Mouse (Mus musculus) inflammation-experienced regulatory T-cells, adult 6 months (primary cell): Measurements from ENCODE around the gene Chst3. TPM values are rescaled to one million over a fixed set of nuclear protein-coding genes. Genes with fewer than 3 reads are reported as not detected.
"Not testable (repeated sequence)": the region's sequence is repeated elsewhere in the genome, so short reads cannot be mapped to it uniquely, and the experiment has no call there.

Source experiments
- ATAC-seq: one replicate; pipeline ENCODE4 v1.8.0; 2017
- polyA plus RNA-seq, 3 experiments: library from polyadenylated mRNA; unstranded; fragments of 100-300 nt; shearing (Covaris generic); gene quantifications; one replicate each; pipeline ENCODE4 v1.2.1; 2017

The Chst3 gene
- polyA plus RNA-seq, 3 experiments from 2014 or later: 0.36 to 0.40 TPM; not detected in 1

DNA sequence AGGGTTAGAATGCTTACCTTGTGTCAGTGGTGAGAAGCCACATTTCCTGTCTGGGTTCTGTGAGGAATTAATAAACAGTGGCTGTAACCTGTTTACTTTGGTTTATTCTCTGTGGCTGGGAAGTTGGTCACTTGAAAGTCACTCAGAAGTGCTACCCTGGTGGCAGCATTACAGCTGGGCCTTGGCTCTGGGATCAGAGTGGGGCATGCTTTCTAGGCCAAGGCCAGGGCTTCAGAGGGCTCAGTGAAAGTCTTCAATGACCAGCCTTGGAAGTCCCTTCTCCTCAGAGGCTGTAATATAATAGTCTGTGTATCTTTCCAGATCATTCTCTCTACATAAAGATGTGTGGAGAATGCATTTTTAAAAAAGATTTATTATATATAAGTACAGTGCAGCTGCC is 63.0 kb downstream of the Chst3 start:
- ATAC-seq: no peak

DNA sequence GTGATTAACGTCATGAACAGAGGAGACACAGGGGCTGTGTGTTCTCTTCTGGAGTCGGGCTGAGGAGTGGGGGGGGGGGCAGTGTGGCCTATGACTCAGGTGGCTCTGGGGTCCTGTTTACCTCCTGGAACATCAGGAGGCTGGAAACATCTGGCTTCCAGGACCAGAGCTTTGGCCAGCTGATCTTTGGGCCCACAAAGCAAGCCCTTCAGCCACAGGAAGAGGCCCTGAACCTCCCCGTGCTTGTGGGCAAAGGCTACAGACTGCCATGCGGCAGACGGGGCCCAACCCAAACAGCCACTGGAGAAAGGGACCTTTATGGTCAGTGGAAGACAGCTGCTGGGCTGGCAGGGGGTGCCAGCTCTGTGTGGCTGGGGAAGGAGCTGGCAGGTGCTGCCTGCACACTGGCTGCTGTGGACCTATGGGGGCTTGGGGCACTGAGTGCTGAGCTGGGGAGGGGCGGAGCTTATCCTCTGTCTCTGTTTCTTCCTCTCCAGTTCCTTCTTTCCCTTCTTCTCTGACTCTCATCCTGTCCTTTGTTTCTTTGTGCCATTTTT is 67.9 kb downstream of the Chst3 start:
- no peak for ATAC-seq

DNA sequence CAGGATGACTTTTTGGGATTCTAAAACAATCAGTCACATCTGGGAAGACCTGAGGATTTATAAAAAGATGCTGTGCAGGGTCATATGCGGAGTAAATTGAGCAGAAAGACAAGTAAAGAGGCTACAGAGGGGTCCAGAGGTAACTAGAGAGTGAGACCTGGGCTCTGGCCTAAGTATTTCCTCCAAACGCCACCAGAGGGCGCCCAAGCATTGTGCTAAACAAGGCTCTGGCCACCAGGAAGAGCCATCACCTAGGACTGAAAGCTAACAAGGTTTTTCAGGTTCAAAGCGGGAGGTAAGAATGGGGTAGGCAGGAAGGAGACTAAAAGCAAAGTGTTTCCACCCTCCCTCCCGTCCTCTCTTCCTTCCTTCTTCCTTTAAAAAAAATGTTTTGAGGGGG is 71.0 kb downstream of the Chst3 start:
- peak; percentile 92 for ATAC-seq

DNA sequence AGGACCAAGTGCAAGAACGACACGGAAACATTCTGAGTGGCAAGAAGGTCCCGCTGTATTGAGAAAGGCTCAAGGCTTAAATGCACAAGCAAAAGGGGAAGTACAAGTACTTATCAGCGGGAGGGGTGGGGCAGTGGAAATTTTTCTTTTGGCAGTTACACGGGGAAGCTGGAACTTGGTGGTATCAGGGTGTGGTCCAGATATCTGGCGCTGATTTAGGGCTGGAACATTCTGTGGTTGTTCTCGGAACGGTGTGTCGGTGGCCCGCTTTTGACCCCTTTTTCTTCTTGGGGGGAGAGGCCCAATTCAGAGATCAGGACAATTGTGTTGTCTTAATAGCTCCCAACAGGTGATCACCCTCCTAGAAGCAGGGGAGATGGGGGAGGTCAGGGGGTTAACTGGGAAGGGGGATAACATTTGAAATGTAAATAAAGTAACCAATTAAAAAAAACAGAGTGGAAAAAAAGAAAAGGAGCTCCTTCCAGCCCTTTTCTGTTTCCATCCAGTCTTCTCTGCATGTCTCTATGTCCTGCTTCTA is 71.5 kb downstream of the Chst3 start:
- ATAC-seq: not testable (repeated sequence)

DNA sequence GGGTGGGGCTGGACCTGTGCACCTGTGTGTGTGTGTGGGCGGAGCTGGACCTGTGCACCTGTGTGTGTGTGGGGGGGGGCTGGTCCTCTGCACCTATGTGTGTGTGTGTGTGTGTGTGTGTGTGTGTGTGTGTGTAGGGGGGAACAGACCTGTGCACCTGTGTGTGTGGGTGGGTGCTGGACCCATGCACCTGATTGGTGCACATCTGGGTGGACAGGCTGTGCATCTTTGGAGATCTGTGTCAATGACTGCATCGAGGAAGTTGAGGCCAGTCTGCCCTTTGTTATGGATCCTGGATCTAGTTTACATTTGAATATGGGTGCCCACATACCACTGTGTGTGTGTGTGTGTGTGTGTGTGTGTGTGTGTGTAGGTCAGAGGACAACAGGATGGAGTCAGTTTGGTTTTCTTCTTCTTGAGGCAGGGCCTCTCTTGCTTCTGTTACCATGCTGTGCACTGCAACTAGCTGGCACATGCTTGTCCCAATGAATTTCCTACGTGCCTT is 77.4 kb downstream of the Chst3 start:
- ATAC-seq: no peak

DNA sequence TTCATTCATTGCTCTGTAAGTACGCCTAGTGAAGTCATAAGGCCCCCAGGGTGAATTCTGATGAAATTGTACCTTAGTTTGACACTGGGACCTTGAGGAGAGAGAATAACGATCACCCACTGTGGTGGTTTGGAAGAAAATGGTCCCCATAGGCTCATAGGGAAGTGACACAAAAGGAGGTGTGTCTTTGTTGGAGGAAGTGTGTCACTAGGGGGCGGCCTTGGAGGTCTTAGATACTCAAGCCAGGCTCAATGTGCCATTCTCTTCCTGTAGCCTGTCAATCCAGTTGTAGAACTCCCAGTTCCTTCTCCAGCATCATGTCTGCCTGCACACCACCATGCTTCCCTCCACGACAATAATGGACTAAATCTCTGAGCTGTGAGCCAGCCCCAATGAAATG is 78.3 kb downstream of the Chst3 start:
- no peak for ATAC-seq

DNA sequence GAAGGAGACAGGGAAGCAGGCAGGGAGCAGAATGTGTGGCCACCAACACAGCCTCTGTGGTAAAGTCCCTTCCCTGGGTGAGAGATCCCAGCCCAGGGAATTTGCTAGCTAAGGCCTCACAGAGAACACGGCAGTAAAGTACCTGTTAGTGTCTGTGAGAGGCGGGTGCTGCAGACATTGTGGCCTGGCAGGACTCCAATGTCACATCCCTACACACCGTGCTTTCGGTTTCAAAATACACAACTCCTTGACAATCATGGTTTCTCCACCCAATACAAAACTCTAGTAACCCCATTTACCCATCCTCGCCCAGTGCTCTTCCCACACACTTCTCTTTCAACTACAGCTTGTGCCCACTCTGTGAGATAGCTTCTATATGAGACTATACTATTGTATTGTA is 80.4 kb downstream of the Chst3 start:
- peak; percentile 88 for ATAC-seq

DNA sequence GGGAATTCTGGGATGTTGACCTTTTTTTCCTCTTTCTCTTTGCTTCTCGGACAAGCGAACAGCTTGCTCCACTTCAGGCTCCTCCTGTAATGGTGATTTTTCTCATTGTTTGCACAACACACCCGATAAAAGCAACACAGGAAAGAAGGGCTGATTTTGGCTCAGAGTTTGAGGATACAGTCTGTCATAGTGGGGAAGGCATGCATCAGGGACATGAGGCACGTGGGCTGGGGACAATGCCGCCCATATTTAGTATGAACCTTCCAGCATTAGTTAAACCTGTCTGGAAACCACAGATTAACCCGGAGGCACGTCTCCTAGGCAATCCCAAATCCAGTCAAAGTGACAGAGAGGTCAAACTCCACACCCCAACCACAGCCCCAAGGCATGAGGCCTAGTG is 82.1 kb downstream of the Chst3 start:
- ATAC-seq: no peak

DNA sequence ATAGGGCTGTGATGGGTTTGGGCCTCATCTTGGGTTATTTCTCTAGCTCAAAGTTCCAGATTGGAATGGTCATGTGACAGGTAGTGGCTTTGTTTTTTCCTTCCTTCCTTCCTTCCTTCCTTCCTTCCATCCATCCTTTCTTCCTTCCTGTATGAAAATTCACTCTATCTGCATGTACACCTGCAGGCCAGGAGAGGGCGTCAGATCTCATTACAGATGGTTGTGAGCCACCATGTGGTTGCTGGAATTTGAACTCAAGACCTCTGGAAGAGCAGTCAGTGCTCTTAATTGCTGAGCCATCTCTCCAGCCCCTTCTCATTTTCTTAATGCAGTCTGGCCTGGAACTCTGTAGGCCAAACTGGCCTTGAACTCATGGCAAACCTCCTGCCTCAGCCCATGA is 83.0 kb downstream of the Chst3 start:
- not testable (repeated sequence) for ATAC-seq

DNA sequence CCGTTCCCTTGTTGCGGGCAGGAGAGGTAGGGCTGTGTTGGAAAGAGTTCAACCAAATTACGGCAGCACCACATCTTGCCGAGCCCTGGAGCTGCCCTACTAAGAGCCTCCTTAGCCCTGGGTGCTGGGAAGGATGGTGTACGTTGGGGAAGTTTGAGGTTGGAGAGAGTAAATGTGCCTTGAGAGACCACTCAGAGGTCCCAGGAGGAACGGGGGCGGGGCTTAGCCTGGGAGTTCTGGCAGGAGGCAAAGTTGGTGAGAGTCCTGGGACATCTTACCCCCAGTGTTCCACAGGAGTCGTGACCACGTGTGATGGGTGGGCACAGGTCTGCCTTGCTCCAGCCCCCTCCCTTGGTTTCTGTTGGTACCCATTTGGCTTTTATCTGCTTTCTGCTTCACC is 84.9 kb downstream of the Chst3 start:
- no peak for ATAC-seq

DNA sequence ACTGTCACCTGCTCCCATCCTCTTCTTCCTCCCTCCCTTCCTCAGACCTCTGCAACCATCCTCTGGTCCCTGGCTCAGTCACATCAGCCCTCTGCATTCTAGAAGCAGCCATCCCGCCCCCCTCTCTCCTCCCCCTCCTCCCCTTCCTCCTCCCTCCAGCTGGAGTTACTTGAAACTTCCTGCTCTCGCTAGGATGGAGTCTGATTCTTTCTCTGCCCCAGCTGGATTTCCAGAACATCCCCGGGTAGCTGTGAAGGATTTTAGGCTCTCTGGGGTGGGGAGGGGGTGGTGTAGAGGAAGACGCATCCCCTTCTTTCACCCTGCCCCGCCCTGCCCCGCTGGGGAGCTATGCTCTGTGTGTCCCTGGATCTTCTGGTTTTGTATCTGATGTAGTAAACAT is 85.6 kb downstream of the Chst3 start:
- ATAC-seq: no peak

Other genes starting within 250 kb of the Chst3 start
- 10 to 100 TPM; 33.7 to 57.6 (median 44.3) TPM for gene Ascc1, start 216.5 kb downstream of the Chst3 start, polyA plus RNA-seq
- gene Anapc16, start 216.1 kb downstream of the Chst3 start, polyA plus RNA-seq: 10 to 100 TPM; 89.0 to 99.4 (median 91.1) TPM
- 1 to 10 TPM; 1.5 to 8.7 (median 8.0) TPM for gene Spock2, start 113.0 kb downstream of the Chst3 start, polyA plus RNA-seq
- gene Psap, start 58.4 kb upstream of the Chst3 start, polyA plus RNA-seq: 100 to 1,000 TPM in 2 of 3 experiments, 10 to 100 TPM in 1; 79.4 to 218 (median 211) TPM
- 100 to 1,000 TPM; 181 to 200 (median 196) TPM for gene Vsir, start 127.6 kb upstream of the Chst3 start, polyA plus RNA-seq
- gene Gm17455, start 180.5 kb upstream of the Chst3 start, polyA plus RNA-seq: 1 to 10 TPM in 2 of 3 experiments, under 1 TPM in 1; 0.79 to 3.3 (median 1.5) TPM